Mouse (Mus musculus): Measurements from ENCODE around the gene Tnpo2.

Tnpo2 gene

GRCm38 (mm10) chr8:85036718-85037365, at the start of gene Tnpo2:
Gene Tnpo2, plus strand, starts transcription at chr8:85036915.
- peak; percentile 86 for DNase-seq (ENCODE audit: low spot score)

GRCm38 (mm10) chr8:84987388-84987787, 49.3 kb upstream of the Tnpo2 start:
- DNase-seq (ENCODE audit: low spot score) = no peak

- DNase-seq (ENCODE audit: low spot score) = no peak
These were observed 48.8 kb upstream of the Tnpo2 start for GRCm38 (mm10) chr8:84987903-84988302.

- no peak for DNase-seq (ENCODE audit: low spot score)
These were observed 47.4 kb upstream of the Tnpo2 start for GRCm38 (mm10) chr8:84989311-84989731.

GRCm38 (mm10) chr8:84989810-84990209, 46.9 kb upstream of the Tnpo2 start:
- DNase-seq (ENCODE audit: low spot score) = peak; percentile 87

- peak; percentile 96 for DNase-seq (ENCODE audit: low spot score)
These were observed 46.4 kb upstream of the Tnpo2 start, which contains the start of gene Hook2 for GRCm38 (mm10) chr8:84990349-84990748. Gene Hook2, plus strand, starts transcription at chr8:84990603.

GRCm38 (mm10) chr8:84990836-84991235, 45.9 kb upstream of the Tnpo2 start:
- DNase-seq (ENCODE audit: low spot score) = no peak

GRCm38 (mm10) chr8:84994375-84994774, 42.3 kb upstream of the Tnpo2 start:
- no peak for DNase-seq (ENCODE audit: low spot score)

- no peak for DNase-seq (ENCODE audit: low spot score)
These were observed 41.0 kb upstream of the Tnpo2 start for GRCm38 (mm10) chr8:84995680-84996079.

GRCm38 (mm10) chr8:84996978-84997377, 39.7 kb upstream of the Tnpo2 start:
- DNase-seq (ENCODE audit: low spot score) = no peak

GRCm38 (mm10) chr8:84997649-84998295, 38.9 kb upstream of the Tnpo2 start:
- DNase-seq (ENCODE audit: low spot score) = no peak

GRCm38 (mm10) chr8:85007686-85008085, 29.0 kb upstream of the Tnpo2 start:
- DNase-seq (ENCODE audit: low spot score) = no peak

- no peak for DNase-seq (ENCODE audit: low spot score)
These were observed 25.5 kb upstream of the Tnpo2 start for GRCm38 (mm10) chr8:85011242-85011641.

- DNase-seq (ENCODE audit: low spot score) = no peak
These were observed 23.4 kb upstream of the Tnpo2 start for GRCm38 (mm10) chr8:85013230-85013840.

GRCm38 (mm10) chr8:85014431-85014830, 22.3 kb upstream of the Tnpo2 start, which contains the start of gene Best2:
Gene Best2, minus strand, starts transcription at chr8:85014531.
- no peak for DNase-seq (ENCODE audit: low spot score)

GRCm38 (mm10) chr8:85016724-85017123, 20.0 kb upstream of the Tnpo2 start:
- no peak for DNase-seq (ENCODE audit: low spot score)

GRCm38 (mm10) chr8:85017209-85017608, 19.5 kb upstream of the Tnpo2 start:
- no peak for DNase-seq (ENCODE audit: low spot score)

GRCm38 (mm10) chr8:85021514-85022055, 15.1 kb upstream of the Tnpo2 start:
- DNase-seq (ENCODE audit: low spot score) = no peak

GRCm38 (mm10) chr8:85023846-85024245, 12.9 kb upstream of the Tnpo2 start:
- DNase-seq (ENCODE audit: low spot score) = no peak

GRCm38 (mm10) chr8:85025098-85025932, 11.4 kb upstream of the Tnpo2 start, which contains the start of gene Asna1:
Gene Asna1, minus strand, starts transcription at chr8:85025281.
- DNase-seq (ENCODE audit: low spot score) = peak; percentile 88

GRCm38 (mm10) chr8:85026670-85027515, 9.8 kb upstream of the Tnpo2 start, which contains the start of gene Trir:
Gene Trir, plus strand, starts transcription at chr8:85026823.
- peak; percentile 91 for DNase-seq (ENCODE audit: low spot score)

Measured in layer of hippocampus, adult 9-10 months (tissue).